Mouse (Mus musculus) MEL (cell line): ENCODE measurements around the gene Nfyb. TPM values are rescaled to one million over a fixed set of nuclear protein-coding genes. Genes with fewer than 3 reads are reported as not detected.

Source experiments
- DNase-seq: peaks from one replicate; pipeline ENCODE4 v3.0.0; 2011; ENCODE audit warnings: low read depth, low spot score
- H3K27ac ChIP-seq: 2 replicates; pipeline ENCODE4 v1.5.1; 2012; ENCODE audit warnings: low read depth, mild to moderate bottlenecking, control low read depth, low read length, moderate library complexity; ENCODE audit not compliant: control insufficient read depth
- H3K27me3 ChIP-seq, 2 experiments: fragments of 150-350 bp in 1 of 2; sonication (generic) in 1 of 2; 2 replicates each; pipeline ENCODE4 v1.6.1; 2012; ENCODE audit warnings: low read length in 2 of 2, mild to moderate bottlenecking in 2 of 2, improper control_type of control experiment in 1 of 2, moderate library complexity in 1 of 2; ENCODE audit not compliant: insufficient read depth in 2 of 2, control insufficient read depth in 1 of 2
- H3K36me3 ChIP-seq, 2 experiments: 2 replicates each; pipeline ENCODE4 v1.6.1; 2012 to 2014; ENCODE audit warnings: low read length in 2 of 2, improper control_type of control experiment in 1 of 2, inconsistent platforms in 1 of 2, mild to moderate bottlenecking in 1 of 2; ENCODE audit not compliant: insufficient read depth in 2 of 2, control insufficient read depth in 1 of 2
- H3K4me1 ChIP-seq, 2 experiments: fragments of 150-350 bp in 1 of 2; sonication (generic) in 1 of 2; 2 replicates each; pipeline ENCODE4 v1.6.1; 2012; ENCODE audit warnings: low read length in 2 of 2, improper control_type of control experiment in 1 of 2, mild to moderate bottlenecking in 1 of 2; ENCODE audit not compliant: insufficient read depth in 2 of 2, control insufficient read depth in 1 of 2
- H3K4me3 ChIP-seq, 2 experiments: fragments of 150-350 bp in 1 of 2; sonication (generic) in 1 of 2; 2 replicates each; pipeline ENCODE4 v1.5.1; 2012; ENCODE audit warnings: low read depth in 2 of 2, low read length in 2 of 2, mild to moderate bottlenecking in 2 of 2, moderate library complexity in 2 of 2, control low read depth in 1 of 2, improper control_type of control experiment in 1 of 2; ENCODE audit not compliant: control insufficient read depth in 1 of 2, insufficient read depth in 1 of 2
- H3K79me2 ChIP-seq: 2 replicates; pipeline ENCODE4 v1.6.1; 2012; ENCODE audit warnings: mild to moderate bottlenecking, low read length, moderate library complexity; ENCODE audit not compliant: control insufficient read depth, poor library complexity, insufficient read depth
- H3K9ac ChIP-seq: 2 replicates; pipeline ENCODE4 v1.6.1; 2012; ENCODE audit warnings: low read depth, mild to moderate bottlenecking, control low read depth, low read length, moderate library complexity; ENCODE audit not compliant: control insufficient read depth, poor library complexity, severe bottlenecking
- H3K9me3 ChIP-seq: fragments of 150-350 bp; sonication (generic); replicated peaks from 2 replicates; pipeline ENCODE4 v1.6.1; 2012; ENCODE audit warnings: mild to moderate bottlenecking, low read length, improper control_type of control experiment, moderate library complexity; ENCODE audit not compliant: insufficient read depth
- CTCF ChIP-seq, 3 experiments: IDR thresholded peaks in 2 of 3; conservative IDR thresholded peaks in 1 of 3; 2 replicates each; pipeline ENCODE4 v1.5.1; 2011 to 2012; ENCODE audit warnings: low read length in 3 of 3, low read depth in 2 of 3, mild to moderate bottlenecking in 2 of 3, improper control_type of control experiment in 1 of 3, inconsistent platforms in 1 of 3, mixed read lengths in 1 of 3, moderate library complexity in 1 of 3; ENCODE audit not compliant: control insufficient read depth in 1 of 3, insufficient read depth in 1 of 3, poor library complexity in 1 of 3, severe bottlenecking in 1 of 3
- HCFC1 ChIP-seq: IDR thresholded peaks from 2 replicates; pipeline ENCODE4 v1.6.1; 2012; ENCODE audit warnings: low read depth, mild to moderate bottlenecking, inconsistent platforms, low read length, improper control_type of control experiment, moderate library complexity
- KAT2A ChIP-seq: conservative IDR thresholded peaks from 2 replicates; pipeline ENCODE4 v1.6.1; 2012; ENCODE audit warnings: low read depth, low read length, improper control_type of control experiment, inconsistent platforms
- MAFK ChIP-seq: IDR thresholded peaks from 2 replicates; pipeline ENCODE4 v1.6.1; 2011; ENCODE audit warnings: low read depth, mild to moderate bottlenecking, low read length, improper control_type of control experiment, borderline replicate concordance
- MAZ ChIP-seq: IDR thresholded peaks from 2 replicates; pipeline ENCODE4 v1.6.1; 2012; ENCODE audit warnings: low read depth, mild to moderate bottlenecking, inconsistent platforms, low read length, improper control_type of control experiment
- MXI1 ChIP-seq: IDR thresholded peaks from 2 replicates; pipeline ENCODE4 v1.6.1; 2011; ENCODE audit warnings: mild to moderate bottlenecking, low read depth, low read length, improper control_type of control experiment
- MYB ChIP-seq: IDR thresholded peaks from 2 replicates; pipeline ENCODE4 v1.6.1; 2011; ENCODE audit warnings: mild to moderate bottlenecking, low read depth, low read length, improper control_type of control experiment
- POLR2A ChIP-seq, 2 experiments: IDR thresholded peaks; 2 replicates each; pipeline ENCODE4 v1.6.1; 2011 to 2012; ENCODE audit warnings: low read length in 2 of 2, mild to moderate bottlenecking in 2 of 2, control low read depth in 1 of 2, improper control_type of control experiment in 1 of 2, low read depth in 1 of 2, moderate library complexity in 1 of 2; ENCODE audit not compliant: control insufficient read depth in 1 of 2, insufficient read depth in 1 of 2, poor library complexity in 1 of 2
- POLR2AphosphoS2 ChIP-seq: IDR thresholded peaks from 2 replicates; pipeline ENCODE4 v1.6.1; 2011; ENCODE audit warnings: low read length, improper control_type of control experiment
- POLR2AphosphoS5 ChIP-seq: IDR thresholded peaks from 2 replicates; pipeline ENCODE4 v1.6.1; 2012; ENCODE audit warnings: low read depth, borderline replicate concordance, mild to moderate bottlenecking, inconsistent platforms, low read length, moderate library complexity, mixed read lengths
- RCOR1 ChIP-seq: IDR thresholded peaks from 2 replicates; pipeline ENCODE4 v1.6.1; 2012; ENCODE audit warnings: low read depth, mild to moderate bottlenecking, inconsistent platforms, low read length, improper control_type of control experiment
- SMC3 ChIP-seq: IDR thresholded peaks from 2 replicates; pipeline ENCODE4 v1.6.1; 2011; ENCODE audit warnings: low read depth, low read length, improper control_type of control experiment
- TBP ChIP-seq: IDR thresholded peaks from 2 replicates; pipeline ENCODE4 v1.8.0; 2011; ENCODE audit warnings: low read depth, low read length, improper control_type of control experiment
- UBTF ChIP-seq: IDR thresholded peaks from 2 replicates; pipeline ENCODE4 v1.6.1; 2012; ENCODE audit warnings: low read depth, mild to moderate bottlenecking, inconsistent platforms, low read length, improper control_type of control experiment, moderate library complexity, borderline replicate concordance; ENCODE audit not compliant: insufficient read depth
- USF1 ChIP-seq: IDR thresholded peaks from 2 replicates; pipeline ENCODE4 v1.6.1; 2014; ENCODE audit warnings: low read depth, mild to moderate bottlenecking, inconsistent platforms, low read length, improper control_type of control experiment, moderate library complexity
- ZC3H11A ChIP-seq: IDR thresholded peaks from 2 replicates; pipeline ENCODE4 v1.6.1; 2012; ENCODE audit warnings: low read depth, mild to moderate bottlenecking, inconsistent platforms, low read length, improper control_type of control experiment
- ZKSCAN1 ChIP-seq: IDR thresholded peaks from 2 replicates; pipeline ENCODE4 v1.6.1; 2012; ENCODE audit warnings: low read depth, mild to moderate bottlenecking, inconsistent platforms, low read length, improper control_type of control experiment, moderate library complexity
- ZMIZ1 ChIP-seq: IDR thresholded peaks from 2 replicates; pipeline ENCODE4 v1.6.1; 2012; ENCODE audit warnings: low read depth, mild to moderate bottlenecking, inconsistent platforms, low read length, improper control_type of control experiment, moderate library complexity
- polyA plus RNA-seq, 2 experiments: library from polyadenylated mRNA; stranded (reverse) in 1 of 2; unstranded in 1 of 2; fragments of >175 nt in 1 of 2; fragments of >200 nt in 1 of 2; gene quantifications; 2 replicates each; pipeline versions ENCODE4 v1.2.1 to v1.2.4; 2012; ENCODE audit warnings: low replicate concordance in 2 of 2, low read depth in 1 of 2; ENCODE audit not compliant: insufficient read length in 2 of 2, insufficient read depth in 1 of 2, missing spikeins in 1 of 2
- total RNA-seq: library from RNA; depleted of rRNA; stranded (reverse); fragments of 300-350 nt; gene quantifications from 2 replicates; pipeline ENCODE4 v1.2.3, GENCODE M21; 2012

The Nfyb gene
- total and polyA plus RNA-seq, 3 experiments = 32.6 to 38.3 TPM; not detected in 1

- Histone ChIP-seq H3K4me1 (peaks cover 0 to 8% of the 10 kb centered on the region in 2 experiments; a peak in 2 of 4 replicates), H3K27ac (no peak overlapping the region), H3K79me2 (peaks cover 3% of the 10 kb centered on the region; the same call in 1 of the 2 replicates), H3K9ac (no peak overlapping the region), H3K36me3 (peaks cover 7 to 40% of the 10 kb centered on the region in 2 experiments), H3K4me3 (no peak overlapping the region), H3K9me3 (no peaks in the 10 kb centered on the region), H3K27me3 (no peaks in the 10 kb centered on the region)
- TF ChIP-seq KAT2A (no peak), UBTF (no peak), MAFK (no peak), RCOR1 (no peak), USF1 (no peak), CTCF (IDR thresholded peaks at IDR 0.05 in 2 of 3, conservative IDR thresholded peaks at IDR 0.05 in 1 of 3; ENCODE audit: control insufficient read depth in 1 of 3, insufficient read depth in 1 of 3, low read depth in 2 of 3, low read length in 3 of 3, poor library complexity in 1 of 3, severe bottlenecking in 1 of 3) (no peak), MAZ (no peak), ZC3H11A (no peak), ZMIZ1 (no peak), POLR2AphosphoS5 (no peak), MXI1 (no peak), POLR2AphosphoS2 (no peak)
- no peak for DNase-seq
Observed at GRCm38 (mm10) chr10:82755213-82755890, 8.6 kb downstream of the Nfyb start.

- Histone ChIP-seq H3K4me3 (no peak overlapping the region), H3K4me1 (peaks cover 0 to under 1% of the 10 kb centered on the region in 2 experiments; a peak in 1 of 4 replicates), H3K27me3 (no peaks in the 10 kb centered on the region), H3K9me3 (no peaks in the 10 kb centered on the region), H3K27ac (no peak overlapping the region), H3K9ac (no peak overlapping the region), H3K79me2 (0 out of 2 replicates have a peak, but pooled peaks cover 2% of the 10 kb centered on the region), H3K36me3 (peaks cover under 1 to 45% of the 10 kb centered on the region in 2 experiments; a peak in 3 of 4 replicates)
- TF ChIP-seq RCOR1 (no peak), HCFC1 (no peak), MYB (no peak), TBP (no peak), ZKSCAN1 (no peak), POLR2A (IDR thresholded peaks at IDR 0.05; ENCODE audit: control insufficient read depth in 1 of 2, insufficient read depth in 1 of 2, low read depth in 1 of 2, low read length in 2 of 2, poor library complexity in 1 of 2) (no peak), SMC3 (no peak)
- DNase-seq = no peak
Observed at GRCm38 (mm10) chr10:82754642-82755041, 9.3 kb downstream of the Nfyb start.
